Mouse (Mus musculus): ENCODE data around the gene Gsn. TPM values are rescaled to one million over a fixed set of nuclear protein-coding genes. Genes with fewer than 3 reads are reported as not detected.
A peak's percentile ranks its signal among the peaks of the same experiment; 100 is the strongest.

The Gsn gene
- total and polyA plus RNA-seq, 2 experiments, result 16.9 to 22.5 TPM

- no peaks in the 10 kb centered on the region for H3K36me3 ChIP-seq (ENCODE audit: control insufficient read depth, insufficient read depth, low read length)
These were observed 31.9 kb upstream of the Gsn start for GRCm38 (mm10) chr2:35224285-35224684.

GRCm38 (mm10) chr2:35228145-35228544, 28.0 kb upstream of the Gsn start:
- TF ChIP-seq POLR2A (IDR thresholded peaks at IDR 0.05; ENCODE audit: extremely low read depth, insufficient read depth, low read length) (no peak), CTCF (IDR thresholded peaks at IDR 0.05; ENCODE audit: low read depth, low read length) (no peak)
- Histone ChIP-seq H3K36me3 (ENCODE audit: control insufficient read depth, insufficient read depth, low read length) (no peaks in the 10 kb centered on the region), H3K4me3 (ENCODE audit: insufficient read depth, low read depth, low read length) (no peak overlapping the region), H3K27ac (replicated peaks; ENCODE audit: insufficient read depth, low read depth, low read length) (no peak overlapping the region), H3K4me1 (ENCODE audit: control insufficient read depth, insufficient read depth, low read length) (no peaks in the 10 kb centered on the region), H3K9ac (ENCODE audit: low read depth, low read length) (no peak overlapping the region), H3K79me2 (ENCODE audit: control insufficient read depth, insufficient read depth, low read length) (no peaks in the 10 kb centered on the region), H3K27me3 (ENCODE audit: control insufficient read depth, insufficient read depth, low read length) (no peaks in the 10 kb centered on the region)
- no peak for DNase-seq (ENCODE audit: extremely low read depth, low read depth, low spot score)
- WGBS, result 76% methylated on average over 4 of the region's 4 CpGs

More at GRCm38 (mm10) chr2:35224285-35224684, 31.9 kb upstream of the Gsn start:
- Histone ChIP-seq H3K27me3 (ENCODE audit: control insufficient read depth, insufficient read depth, low read length) (no peaks in the 10 kb centered on the region), H3K9ac (ENCODE audit: low read depth, low read length) (no peak overlapping the region), H3K4me1 (ENCODE audit: control insufficient read depth, insufficient read depth, low read length) (no peaks in the 10 kb centered on the region), H3K4me3 (ENCODE audit: insufficient read depth, low read depth, low read length) (no peak overlapping the region), H3K79me2 (ENCODE audit: control insufficient read depth, insufficient read depth, low read length) (no peaks in the 10 kb centered on the region), H3K27ac (replicated peaks; ENCODE audit: insufficient read depth, low read depth, low read length) (no peak overlapping the region)
- WGBS, result 91% methylated on average over 15 of the region's 15 CpGs
- no peak for DNase-seq (ENCODE audit: extremely low read depth, low read depth, low spot score)
- TF ChIP-seq POLR2A (IDR thresholded peaks at IDR 0.05; ENCODE audit: extremely low read depth, insufficient read depth, low read length), result no peak
- TF ChIP-seq CTCF (IDR thresholded peaks at IDR 0.05; ENCODE audit: low read depth, low read length), result no peak

GRCm38 (mm10) chr2:35230215-35230614, 26.0 kb upstream of the Gsn start:
- H3K79me2 ChIP-seq (ENCODE audit: control insufficient read depth, insufficient read depth, low read length), result no peaks in the 10 kb centered on the region
- H3K4me1 ChIP-seq (ENCODE audit: control insufficient read depth, insufficient read depth, low read length), result peaks cover 3% of the 10 kb centered on the region; the same call in 1 of the 2 replicates
- TF ChIP-seq CTCF (IDR thresholded peaks at IDR 0.05; ENCODE audit: low read depth, low read length) (no peak), POLR2A (IDR thresholded peaks at IDR 0.05; ENCODE audit: extremely low read depth, insufficient read depth, low read length) (no peak)
- H3K4me3 ChIP-seq (ENCODE audit: insufficient read depth, low read depth, low read length), result no peak overlapping the region
- no peaks in the 10 kb centered on the region for H3K36me3 ChIP-seq (ENCODE audit: control insufficient read depth, insufficient read depth, low read length)
- no peak for DNase-seq (ENCODE audit: extremely low read depth, low read depth, low spot score)
- no peak overlapping the region for H3K27ac ChIP-seq (replicated peaks; ENCODE audit: insufficient read depth, low read depth, low read length)
- H3K27me3 ChIP-seq (ENCODE audit: control insufficient read depth, insufficient read depth, low read length), result no peaks in the 10 kb centered on the region
- no peak overlapping the region for H3K9ac ChIP-seq (ENCODE audit: low read depth, low read length)
- WGBS, result 50% methylated on average over 8 of the region's 8 CpGs

DNA sequence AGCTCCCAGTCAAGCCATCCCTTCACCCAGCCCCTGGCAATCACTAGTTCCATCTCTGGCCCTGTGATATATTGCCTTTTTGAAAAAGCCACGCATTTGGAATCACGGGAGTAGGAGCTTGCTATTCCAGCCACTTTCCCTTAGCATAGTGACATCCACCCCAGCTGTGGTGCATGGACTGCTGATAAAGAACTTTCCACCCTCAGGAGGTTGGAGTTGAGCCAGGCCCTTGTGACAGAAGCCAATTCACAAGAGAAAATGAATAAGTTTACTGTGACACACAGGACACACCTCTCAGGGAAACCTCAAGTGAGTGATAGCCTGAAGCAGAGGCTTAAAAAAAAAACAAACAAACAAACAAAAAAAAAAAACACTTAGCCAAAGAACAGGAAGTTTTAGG, 24.3 kb upstream of the Gsn start:
- H3K9ac ChIP-seq (ENCODE audit: low read depth, low read length), result no peak overlapping the region
- H3K4me1 ChIP-seq (ENCODE audit: control insufficient read depth, insufficient read depth, low read length), result peaks cover 3% of the 10 kb centered on the region; the same call in 1 of the 2 replicates
- H3K79me2 ChIP-seq (ENCODE audit: control insufficient read depth, insufficient read depth, low read length), result no peaks in the 10 kb centered on the region
- WGBS, result 50% methylated on average over 2 of the region's 2 CpGs
- DNase-seq (ENCODE audit: extremely low read depth, low read depth, low spot score), result no peak
- no peaks in the 10 kb centered on the region for H3K27me3 ChIP-seq (ENCODE audit: control insufficient read depth, insufficient read depth, low read length)
- no peak for TF ChIP-seq POLR2A (IDR thresholded peaks at IDR 0.05; ENCODE audit: extremely low read depth, insufficient read depth, low read length)
- TF ChIP-seq CTCF (IDR thresholded peaks at IDR 0.05; ENCODE audit: low read depth, low read length), result no peak
- H3K4me3 ChIP-seq (ENCODE audit: insufficient read depth, low read depth, low read length), result no peak overlapping the region
- H3K36me3 ChIP-seq (ENCODE audit: control insufficient read depth, insufficient read depth, low read length), result no peaks in the 10 kb centered on the region
- no peak overlapping the region for H3K27ac ChIP-seq (replicated peaks; ENCODE audit: insufficient read depth, low read depth, low read length)

GRCm38 (mm10) chr2:35232595-35233445, 23.4 kb upstream of the Gsn start:
- no peak for TF ChIP-seq CTCF (IDR thresholded peaks at IDR 0.05; ENCODE audit: low read depth, low read length)
- TF ChIP-seq POLR2A (IDR thresholded peaks at IDR 0.05; ENCODE audit: extremely low read depth, insufficient read depth, low read length), result no peak
- Histone ChIP-seq H3K4me3 (ENCODE audit: insufficient read depth, low read depth, low read length) (no peak overlapping the region), H3K36me3 (ENCODE audit: control insufficient read depth, insufficient read depth, low read length) (no peaks in the 10 kb centered on the region), H3K27me3 (ENCODE audit: control insufficient read depth, insufficient read depth, low read length) (no peaks in the 10 kb centered on the region), H3K27ac (replicated peaks; ENCODE audit: insufficient read depth, low read depth, low read length) (no peak overlapping the region), H3K9ac (ENCODE audit: low read depth, low read length) (no peak overlapping the region), H3K79me2 (ENCODE audit: control insufficient read depth, insufficient read depth, low read length) (no peaks in the 10 kb centered on the region), H3K4me1 (ENCODE audit: control insufficient read depth, insufficient read depth, low read length) (peaks cover 3% of the 10 kb centered on the region; the same call in 1 of the 2 replicates)
- no peak for DNase-seq (ENCODE audit: extremely low read depth, low read depth, low spot score)
- 73% methylated on average over 17 of the region's 17 CpGs for WGBS

GRCm38 (mm10) chr2:35233898-35234297, 22.3 kb upstream of the Gsn start:
- WGBS, result 11% methylated on average over 3 of the region's 3 CpGs
- H3K4me3 ChIP-seq (ENCODE audit: insufficient read depth, low read depth, low read length), result no peak overlapping the region
- H3K4me1 ChIP-seq (ENCODE audit: control insufficient read depth, insufficient read depth, low read length), result peaks cover 3% of the 10 kb centered on the region; the same call in 1 of the 2 replicates
- no peak overlapping the region for H3K27ac ChIP-seq (replicated peaks; ENCODE audit: insufficient read depth, low read depth, low read length)
- no peaks in the 10 kb centered on the region for H3K36me3 ChIP-seq (ENCODE audit: control insufficient read depth, insufficient read depth, low read length)
- H3K27me3 ChIP-seq (ENCODE audit: control insufficient read depth, insufficient read depth, low read length), result no peaks in the 10 kb centered on the region
- H3K79me2 ChIP-seq (ENCODE audit: control insufficient read depth, insufficient read depth, low read length), result no peaks in the 10 kb centered on the region
- H3K9ac ChIP-seq (ENCODE audit: low read depth, low read length), result no peak overlapping the region
- peak; percentile 69 for DNase-seq (ENCODE audit: extremely low read depth, low read depth, low spot score)
- TF ChIP-seq CTCF (IDR thresholded peaks at IDR 0.05; ENCODE audit: low read depth, low read length) (no peak), POLR2A (IDR thresholded peaks at IDR 0.05; ENCODE audit: extremely low read depth, insufficient read depth, low read length) (no peak)
